Mouse (Mus musculus) CD8-positive naive resting alpha-beta T cell, adult 2 months (primary cell): ENCODE results near the gene Ripply1.

Experiments
- DNase-seq, 2 experiments: peaks; one replicate each; pipeline ENCODE4 v3.0.0; 2022; ENCODE audit warnings: low read depth in 2 of 2, low spot score in 2 of 2

Gene Ripply1

DNA sequence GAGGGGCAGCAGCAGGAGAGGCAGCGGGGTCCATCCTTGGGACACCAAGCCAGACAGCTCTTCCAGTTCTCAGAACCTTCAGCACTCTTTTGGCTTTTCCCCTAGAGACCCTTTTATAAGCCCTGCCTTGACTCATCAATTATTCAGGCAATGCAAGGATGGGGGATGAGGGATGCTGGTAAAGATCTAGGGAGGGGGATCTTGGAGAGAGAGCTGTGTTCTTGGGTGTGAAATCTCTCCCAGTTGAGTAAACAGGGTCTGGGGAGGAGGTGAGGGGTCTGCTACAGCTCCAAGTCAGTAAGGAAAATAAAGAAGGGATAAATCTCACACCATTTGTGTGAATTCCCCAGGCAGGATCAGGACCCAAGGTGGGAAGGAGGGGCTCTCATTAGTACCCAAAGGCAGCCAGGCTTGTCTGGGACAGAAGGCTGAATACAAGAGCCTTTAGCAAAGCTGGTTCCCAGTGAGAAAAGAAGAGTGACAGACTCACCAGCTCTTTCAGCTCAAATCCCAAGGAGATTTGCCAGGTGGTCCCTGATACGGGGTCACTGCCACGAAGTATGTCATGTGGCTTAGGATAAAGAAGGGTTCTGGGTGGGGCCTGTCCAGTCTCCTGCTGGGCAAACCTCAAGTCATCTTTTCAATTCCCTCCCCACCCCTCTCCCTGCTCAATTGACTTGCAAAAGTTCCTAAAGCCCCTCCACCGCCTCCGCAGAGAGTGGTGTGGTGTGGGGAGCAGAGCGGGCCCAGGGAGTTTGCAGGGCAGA is at the start of gene Ripply1:
Gene Ripply1, minus strand, starts transcription at position 76 of the 767 bp plus-strand sequence.
- DNase-seq: no peak

DNA sequence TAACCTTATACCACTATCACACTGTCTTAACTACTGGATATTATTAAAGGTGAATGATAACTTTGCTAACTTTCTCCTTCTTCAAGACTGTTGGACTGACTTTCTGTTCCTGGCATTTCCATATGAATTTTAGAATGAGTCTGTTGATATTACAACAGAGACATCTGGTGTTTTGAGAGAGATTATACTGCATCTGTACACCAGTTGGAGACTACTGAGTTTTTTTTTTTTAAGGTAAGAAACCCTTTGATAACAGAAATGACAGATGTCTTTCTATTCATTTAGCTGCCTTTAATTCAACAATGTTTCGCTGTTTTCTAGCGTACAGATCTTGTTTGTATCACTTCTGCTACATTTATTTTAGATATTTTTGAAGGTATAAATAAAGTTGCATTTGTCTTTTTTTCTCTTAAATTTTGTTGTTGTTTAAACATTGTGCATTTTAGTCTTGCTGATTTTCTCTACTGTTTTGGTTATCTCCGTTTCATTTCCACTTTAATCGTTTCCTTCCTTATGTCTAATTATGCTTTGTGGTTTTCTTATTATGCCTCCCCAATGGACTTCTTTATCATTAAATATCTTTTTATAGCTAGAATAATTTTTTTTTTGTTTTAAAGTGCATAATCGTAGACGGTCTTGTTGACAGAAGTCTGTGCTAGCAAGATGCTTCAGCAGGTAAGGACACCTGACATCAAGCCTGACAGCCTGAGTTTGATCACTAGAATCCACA is 46.4 kb upstream of the Ripply1 start:
- DNase-seq: no peak

DNA sequence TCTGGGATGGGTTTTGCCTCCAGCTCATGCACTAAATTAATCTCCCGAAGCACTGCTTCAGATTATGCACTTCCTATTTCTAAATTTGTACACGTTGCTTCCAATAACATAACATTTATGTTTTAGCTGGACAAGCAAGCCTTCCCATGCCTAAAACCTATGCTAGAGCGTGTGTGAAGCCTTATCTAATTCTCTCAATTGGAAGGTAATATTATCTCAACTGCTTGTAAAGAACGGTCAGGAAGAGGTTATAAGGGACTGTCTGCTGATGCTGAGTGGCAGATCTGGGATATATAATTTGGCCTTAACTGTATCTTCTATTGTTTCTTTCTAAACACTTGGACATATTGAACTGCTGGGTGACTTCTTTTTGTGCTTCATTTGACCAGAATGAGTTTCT is 44.8 kb upstream of the Ripply1 start:
- DNase-seq: no peak

DNA sequence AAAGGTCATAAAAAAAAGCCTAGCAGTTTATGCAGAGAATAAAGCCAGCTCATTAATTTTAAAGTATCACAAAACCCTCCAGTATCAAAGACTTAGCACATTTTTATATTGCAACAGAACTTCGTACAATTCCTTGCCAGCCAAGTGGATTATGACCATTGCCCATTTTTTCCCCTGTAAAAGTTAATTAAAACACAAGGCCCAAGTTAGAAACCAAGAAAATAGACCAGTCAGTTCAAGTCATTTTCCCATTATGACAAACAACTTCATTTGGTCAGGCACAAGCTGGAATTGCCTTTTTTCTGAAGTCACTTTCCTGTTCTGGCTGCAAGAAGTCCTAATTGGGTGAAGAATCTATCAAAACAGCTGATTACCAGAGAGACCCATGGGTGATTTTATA is 43.2 kb upstream of the Ripply1 start:
- DNase-seq: no peak

DNA sequence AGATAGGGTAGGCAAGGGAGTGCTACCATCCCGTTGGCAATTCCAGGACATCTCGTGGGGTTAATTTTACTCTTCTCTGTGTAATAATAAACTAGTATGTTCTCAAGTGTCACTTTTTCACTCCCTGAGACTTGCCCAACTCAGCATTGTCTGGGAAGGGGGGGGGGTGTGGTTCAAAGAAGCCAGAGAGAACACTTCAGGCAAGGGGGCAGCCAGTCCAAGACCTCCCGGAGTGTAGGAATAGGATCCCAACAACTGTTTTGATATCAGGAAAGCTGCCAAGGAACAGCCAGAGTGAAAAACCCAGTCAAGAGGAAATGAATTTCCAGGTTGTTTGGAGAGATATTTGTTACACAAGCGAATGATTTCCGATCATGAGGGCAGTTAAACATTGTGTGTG is 33.0 kb upstream of the Ripply1 start:
- DNase-seq: no peak

DNA sequence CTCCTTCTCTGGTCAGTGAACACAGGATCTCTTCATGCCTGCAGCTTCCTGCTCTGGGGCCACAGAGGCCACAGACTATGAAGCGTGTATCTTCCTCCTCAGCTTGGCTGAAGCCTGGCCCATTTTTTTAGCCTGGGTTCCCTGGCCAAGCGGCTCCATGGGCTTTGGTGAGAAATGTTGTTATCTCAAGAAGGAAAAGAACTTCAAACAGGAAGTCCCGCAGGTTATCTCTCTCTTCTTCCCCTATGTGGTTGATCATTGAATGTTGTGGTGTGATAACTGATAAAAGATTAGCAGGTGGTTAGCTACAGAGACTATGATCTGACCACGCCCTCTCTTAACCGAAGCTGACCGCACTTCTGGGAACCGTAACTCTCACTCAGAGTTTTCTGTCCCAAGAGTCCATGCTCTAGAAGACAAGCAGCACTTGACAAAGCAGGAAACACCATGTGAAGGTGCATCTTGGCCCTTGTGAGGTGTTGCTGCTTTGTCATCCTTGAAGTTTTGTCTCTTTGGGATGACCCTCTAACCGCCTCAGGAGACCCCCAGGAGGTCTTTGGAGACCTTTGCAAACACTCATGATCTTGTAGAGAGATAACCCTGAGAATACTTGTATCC is 32.0 kb upstream of the Ripply1 start:
- no peak for DNase-seq

DNA sequence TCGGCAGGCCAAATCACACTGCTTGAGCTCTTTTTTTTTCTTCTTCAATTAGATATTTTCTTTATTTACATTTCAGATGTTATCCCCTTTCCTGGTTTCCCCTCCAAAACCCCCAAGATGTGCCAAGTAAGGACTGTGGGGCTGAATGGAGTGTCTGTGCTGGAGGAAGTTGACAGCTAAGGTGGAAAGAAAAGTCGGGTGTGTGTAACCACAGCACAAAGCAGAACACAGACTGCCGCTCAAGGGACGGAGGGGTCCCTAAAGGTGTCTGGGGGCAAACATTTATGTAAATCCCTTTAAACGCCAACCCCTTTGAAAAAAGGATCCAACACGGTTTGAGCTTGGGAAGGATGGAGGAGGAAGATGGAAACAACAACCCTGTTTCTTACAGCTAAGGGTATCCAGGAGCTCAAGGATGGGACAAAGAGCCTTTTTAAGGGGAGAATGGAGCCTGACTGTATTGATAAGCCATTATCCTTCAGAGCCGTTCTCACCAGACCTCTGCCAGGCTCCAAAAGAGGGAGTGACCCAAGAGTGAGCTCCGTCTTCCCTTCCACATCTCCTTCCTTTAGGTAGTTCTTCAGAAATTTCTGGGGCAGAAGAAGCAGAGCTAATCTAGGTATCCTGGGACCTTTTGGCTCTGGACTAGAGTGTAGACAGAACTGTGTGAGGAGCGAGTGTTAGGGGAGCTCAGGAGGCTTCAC is 31.3 kb upstream of the Ripply1 start:
- DNase-seq: no peak

DNA sequence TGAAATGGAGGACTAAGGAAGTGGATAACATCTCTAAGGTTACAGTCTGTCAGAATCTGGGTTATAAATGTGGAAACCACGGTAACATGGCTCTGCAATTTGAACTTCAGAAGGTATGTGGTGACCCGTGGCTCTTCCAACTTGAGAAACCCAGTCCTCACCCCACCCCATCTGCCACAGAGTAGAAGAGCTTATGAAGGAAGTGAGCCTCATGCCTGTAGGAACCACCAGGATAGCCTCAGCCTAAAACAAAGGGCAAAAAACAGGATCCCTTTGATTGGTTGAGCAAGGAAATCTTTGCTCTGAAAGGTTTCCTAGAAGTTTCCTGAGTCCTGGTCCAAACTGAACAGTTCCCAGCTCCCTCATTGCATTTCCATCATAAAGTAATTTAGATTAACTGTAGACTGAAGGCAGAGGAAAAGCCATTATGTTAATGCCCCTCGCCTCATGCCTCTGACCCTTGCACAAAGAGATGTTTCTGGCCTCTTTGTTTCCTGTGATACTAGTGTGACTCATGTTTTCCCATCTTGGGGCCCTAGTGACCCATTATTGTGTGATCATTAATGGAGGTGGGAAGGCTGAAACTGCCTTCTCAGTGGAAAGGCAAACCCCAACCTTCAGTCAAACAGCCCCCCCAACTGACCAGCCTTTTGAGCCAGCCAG is 30.6 kb upstream of the Ripply1 start:
- DNase-seq: no peak

DNA sequence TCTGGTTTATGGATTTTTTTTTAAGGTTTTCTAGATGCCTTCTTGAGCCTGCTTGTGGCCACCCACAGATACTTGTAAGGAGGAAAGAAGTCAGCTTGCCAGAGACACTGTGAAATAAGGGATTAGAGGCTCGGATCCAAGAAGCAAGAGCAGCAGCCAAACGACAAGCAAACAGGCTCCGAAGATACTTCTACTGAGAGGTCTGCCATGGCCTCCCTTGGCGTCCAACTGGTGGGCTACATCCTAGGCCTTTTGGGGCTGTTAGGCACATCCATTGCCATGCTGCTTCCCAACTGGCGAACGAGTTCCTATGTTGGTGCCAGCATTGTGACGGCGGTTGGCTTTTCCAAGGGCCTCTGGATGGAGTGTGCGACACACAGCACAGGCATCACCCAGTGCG is 26.3 kb upstream of the Ripply1 start:
- no peak for DNase-seq

DNA sequence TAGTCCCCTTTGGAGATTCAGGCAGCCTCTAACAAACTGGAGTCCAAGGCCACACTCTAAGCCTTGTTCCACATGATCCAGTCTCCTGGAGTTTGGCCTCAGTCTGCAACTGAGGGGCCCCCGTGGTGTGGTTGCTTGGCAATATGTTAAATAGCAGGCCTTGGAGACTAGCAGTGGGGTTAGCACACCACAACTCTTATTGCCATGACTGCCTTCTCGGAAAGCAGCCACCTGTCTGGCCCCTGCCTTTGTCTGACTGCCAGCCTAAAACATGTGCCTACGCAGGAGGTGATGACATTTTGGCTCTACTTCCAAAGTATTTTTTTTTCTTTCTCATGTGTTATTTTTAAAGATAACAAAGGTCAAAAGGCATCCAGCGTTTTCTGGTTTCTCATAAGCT is 25.9 kb upstream of the Ripply1 start:
- DNase-seq: no peak

DNA sequence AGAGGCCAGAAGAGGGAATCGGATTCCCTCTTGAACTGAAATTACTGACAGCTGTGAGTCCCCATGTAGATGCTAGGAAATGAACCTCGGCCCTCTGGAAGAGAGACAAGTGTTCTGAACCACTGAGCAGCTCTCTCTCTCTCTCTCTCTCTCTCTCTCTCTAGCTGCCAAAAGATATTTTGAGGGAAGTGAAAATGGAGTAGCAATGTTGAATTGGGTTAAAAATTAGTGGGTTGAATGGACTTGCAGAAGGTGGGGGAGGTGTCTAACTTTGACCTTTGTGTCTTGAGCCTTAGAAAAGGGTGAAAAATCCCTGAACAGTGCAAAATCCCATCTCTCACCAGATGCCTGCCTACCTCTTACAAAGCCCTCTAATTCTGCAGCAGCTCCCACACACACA is 25.2 kb upstream of the Ripply1 start:
- no peak for DNase-seq

DNA sequence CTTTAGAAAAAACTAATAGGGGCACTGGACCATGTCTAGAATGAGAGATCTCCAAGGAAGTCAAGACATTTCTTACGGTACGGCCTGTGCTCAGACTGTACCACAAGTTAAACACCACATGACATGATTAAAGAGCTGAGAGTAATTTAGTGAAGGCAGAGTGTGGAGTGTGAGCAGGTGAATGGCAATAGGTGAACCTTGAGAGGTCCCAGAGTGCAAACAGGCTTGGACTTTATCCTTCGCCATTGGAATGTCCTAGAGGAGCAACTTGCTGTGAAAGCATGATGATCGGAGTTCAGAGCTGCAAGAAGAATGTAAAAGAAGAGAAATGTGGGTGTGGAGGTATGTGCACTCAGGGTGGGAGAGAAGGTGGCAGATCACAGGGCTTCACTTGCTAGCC is 23.8 kb upstream of the Ripply1 start:
- no peak for DNase-seq

DNA sequence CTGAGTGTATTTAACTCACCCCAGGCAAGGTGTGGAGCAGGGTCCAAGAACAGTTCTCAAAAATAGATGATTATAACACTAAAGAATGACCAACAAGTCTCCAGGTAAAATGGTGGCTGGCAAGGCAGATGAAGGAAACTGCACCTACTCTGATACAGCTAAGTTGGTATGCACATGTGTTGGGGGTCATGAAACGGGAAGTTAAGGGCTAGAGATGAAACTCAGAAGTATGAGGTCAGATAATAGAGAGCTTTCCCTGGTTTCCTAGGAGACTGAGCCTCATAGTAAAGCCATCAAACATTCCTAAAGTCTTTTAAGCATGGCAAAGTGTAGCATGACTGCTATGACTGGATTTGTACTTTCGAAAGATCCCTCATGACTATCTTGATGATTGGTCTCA is 20.9 kb upstream of the Ripply1 start:
- no peak for DNase-seq

DNA sequence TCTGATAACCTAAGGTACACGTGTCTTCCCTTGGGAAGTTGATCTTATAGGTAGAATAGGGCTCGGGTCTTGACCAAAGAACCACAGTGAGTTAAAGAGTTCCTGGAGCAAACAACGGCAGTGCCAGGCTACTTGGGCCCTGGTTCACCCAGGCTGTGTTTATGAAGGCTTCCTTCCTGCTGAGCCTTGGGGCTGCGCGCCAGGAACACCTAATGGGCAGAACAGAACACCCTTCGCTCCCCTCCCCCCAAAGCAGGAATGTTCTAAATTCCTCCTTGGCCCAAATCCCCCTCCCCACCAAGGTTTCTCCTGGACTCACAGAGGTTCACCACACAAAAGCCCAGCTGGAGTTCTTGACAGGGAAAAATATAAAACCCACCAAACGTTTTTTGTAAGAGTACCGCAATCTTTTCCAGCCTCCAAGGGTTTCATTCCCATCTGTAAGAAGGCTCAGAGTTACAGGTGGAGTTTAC is 18.3 kb upstream of the Ripply1 start, which contains the start of gene Cldn2:
Gene Cldn2, plus strand, starts transcription at position 423 of the 473 bp plus-strand sequence.
- no peak for DNase-seq

DNA sequence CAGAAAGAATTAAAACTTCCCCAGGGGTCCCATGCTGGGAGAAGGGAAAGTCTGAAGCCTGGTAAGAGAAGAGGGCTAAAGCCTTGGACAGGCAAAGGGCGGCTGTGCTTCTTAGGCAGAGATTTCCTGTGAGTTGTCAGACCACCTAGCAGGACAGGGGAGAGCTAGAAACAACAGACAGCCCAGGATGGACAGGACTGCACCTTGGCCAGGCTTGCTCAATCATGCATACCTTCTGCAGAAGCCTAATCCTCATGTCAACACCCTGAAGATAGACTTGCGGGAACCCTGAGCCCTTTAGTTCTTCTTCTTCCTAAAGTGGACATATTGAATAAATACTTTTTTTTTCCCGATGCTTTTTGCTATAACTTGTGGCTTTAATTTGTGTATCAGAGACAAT is 17.8 kb upstream of the Ripply1 start:
- DNase-seq: no peak

DNA sequence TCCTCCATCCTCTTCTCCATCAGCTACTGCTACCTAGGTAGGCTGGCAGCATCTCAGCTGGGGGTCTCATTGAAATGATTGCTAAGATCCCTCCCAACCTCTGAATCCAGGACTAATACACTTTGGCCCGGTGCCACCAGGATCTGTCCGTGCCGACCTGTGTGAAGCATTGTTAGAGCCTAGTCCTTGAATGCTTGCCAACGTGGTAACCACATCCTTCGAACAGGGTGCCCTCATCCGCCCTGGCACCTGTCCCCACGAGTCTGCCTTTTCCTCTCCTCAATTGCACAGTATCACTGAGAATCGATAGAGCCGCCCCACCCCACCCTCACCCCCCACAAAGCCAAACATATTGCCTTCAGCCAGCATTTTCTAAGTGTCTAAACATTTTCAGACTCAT is 15.7 kb upstream of the Ripply1 start:
- no peak for DNase-seq

DNA sequence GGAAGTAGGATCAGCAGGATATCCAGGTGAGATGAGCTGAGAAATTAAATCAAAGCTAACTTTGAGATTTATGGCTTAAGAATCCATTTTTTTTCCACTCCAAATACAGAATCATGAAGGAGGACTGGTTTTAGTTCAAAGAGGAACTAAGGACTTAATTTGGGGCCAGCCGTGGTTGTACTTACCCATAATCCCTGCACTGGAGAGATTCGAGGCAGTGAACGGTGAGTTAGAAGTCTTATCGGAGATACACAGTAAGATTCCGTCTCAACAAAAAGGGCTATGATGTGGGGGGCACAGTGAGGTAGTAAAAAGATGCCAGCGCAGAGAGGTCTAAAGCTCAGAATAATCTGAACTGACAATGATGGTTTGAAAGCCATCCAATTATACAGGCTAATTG is 13.9 kb upstream of the Ripply1 start:
- no peak for DNase-seq

DNA sequence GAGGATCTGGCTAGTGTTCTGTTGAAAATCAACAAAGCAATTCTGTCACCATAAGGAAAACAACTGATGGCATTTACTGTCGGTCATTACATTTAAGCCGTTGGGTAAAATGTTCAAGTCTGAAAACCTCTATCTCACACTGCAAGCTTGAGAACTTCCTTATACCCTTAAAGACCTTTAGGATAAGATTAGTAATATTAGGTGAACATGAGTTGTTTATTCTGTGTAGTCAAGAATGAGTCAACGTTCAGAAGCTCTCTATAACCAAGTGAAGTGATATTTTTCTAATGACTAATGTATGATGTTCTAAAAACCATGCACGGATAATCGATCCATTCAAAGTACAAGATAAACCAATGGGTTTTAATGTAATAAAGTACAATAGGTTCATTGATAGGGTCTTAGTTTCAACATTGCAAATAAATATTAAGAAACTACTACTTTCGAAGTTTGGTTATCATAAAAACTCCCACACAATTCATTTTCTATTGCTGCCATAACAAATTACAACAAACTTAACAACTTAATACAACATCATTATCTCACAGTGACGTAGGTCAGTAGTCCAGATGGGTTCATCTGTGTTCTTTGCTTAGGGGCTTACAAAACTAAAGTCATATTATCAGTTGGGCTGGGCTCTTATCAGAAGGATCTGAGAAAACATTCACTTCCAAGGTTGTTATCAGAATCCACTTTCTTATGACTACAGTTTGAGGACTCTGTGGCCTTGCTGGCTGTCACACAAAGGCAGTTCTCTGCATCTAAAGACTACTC is 12.1 kb upstream of the Ripply1 start:
- no peak for DNase-seq

DNA sequence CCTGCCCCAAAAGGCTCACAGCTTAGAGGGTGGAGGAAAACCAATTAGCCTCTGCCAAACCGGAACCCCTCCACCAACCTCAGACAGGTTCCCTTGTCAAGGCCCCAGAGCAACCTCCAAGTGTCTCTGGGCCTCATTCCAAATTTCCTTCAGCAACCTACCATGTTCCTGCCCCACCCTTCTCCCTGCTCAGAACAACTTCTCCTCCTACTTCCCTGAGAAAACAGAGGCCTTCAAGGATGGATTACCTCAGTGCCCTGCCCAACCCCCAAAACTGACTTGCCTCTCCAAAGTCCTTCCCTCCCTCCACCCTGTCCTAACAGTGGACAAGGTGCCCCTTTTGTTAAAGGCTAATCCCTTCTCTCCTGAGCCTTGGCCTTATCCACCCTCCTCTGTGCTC is 3.6 kb upstream of the Ripply1 start:
- no peak for DNase-seq

DNA sequence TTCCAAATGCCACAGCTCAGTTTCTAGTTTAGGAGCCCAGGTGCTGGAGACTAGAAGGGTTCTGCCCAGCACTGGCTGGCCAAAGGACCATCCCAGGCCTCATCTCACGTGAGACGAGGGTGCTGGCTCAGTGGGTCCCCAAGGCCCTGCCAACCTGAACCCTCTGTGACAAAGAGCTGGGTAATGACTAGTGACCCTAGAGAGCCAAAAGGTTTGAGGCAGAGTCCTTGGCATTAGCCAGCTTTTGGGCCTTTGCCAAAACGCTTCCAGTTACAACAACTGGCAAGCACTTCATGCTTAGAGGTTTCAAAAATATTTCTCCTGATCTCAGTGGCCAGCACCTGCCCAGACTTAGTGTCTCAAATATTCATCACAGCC is 881 bp upstream of the Ripply1 start:
- DNase-seq: no peak
